Mouse (Mus musculus) lung, postnatal 0 days (tissue): ENCODE data around the gene Aff3.

Experiments
- CTCF ChIP-seq: IDR thresholded peaks from 2 replicates; pipeline ENCODE4 v1.5.1; 2016; ENCODE audit warnings: antibody characterized with exemption, mild to moderate bottlenecking
- EP300 ChIP-seq: IDR thresholded peaks from 2 replicates; pipeline ENCODE4 v1.6.1; 2016; ENCODE audit warnings: antibody characterized with exemption, mild to moderate bottlenecking, control low read depth

DNA sequence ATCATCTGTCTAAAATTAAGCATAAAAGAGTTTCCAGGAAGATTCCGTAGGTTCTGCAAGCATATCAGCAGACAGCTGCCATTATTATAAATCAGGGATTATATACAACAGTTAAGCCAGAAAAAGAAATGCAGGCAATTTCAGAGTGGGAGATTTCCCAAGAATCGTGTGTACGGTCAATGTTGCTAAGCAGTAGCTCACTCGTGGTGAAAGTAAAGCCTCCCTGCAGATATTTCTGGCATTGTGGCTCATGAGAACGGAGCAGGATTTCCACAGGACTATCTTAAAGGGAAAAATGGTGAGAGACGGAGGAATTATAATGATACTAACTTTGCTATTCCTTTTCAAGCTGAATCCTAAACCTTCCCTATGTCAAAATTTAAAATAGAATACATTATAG is 76.0 kb downstream of the Aff3 start:
- TF ChIP-seq CTCF (no peak), EP300 (no peak)
